Mouse (Mus musculus) splenic B cell, adult 2 months (primary cell): Measurements from ENCODE around the gene Arl8b.
"Not testable (repeated sequence)": the region's sequence is repeated elsewhere in the genome, so short reads cannot be mapped to it uniquely, and the experiment has no call there.

Experiments
- DNase-seq: peaks from one replicate; pipeline ENCODE4 v3.0.0-alpha.2; 2011; ENCODE audit warnings: low read depth, low spot score
- H3K27me3 ChIP-seq: 2 replicates; pipeline ENCODE4 v1.6.1; 2012; ENCODE audit warnings: mild to moderate bottlenecking, low read length, moderate library complexity, mixed read lengths; ENCODE audit not compliant: control insufficient read depth, poor library complexity, insufficient read depth, severe bottlenecking
- H3K36me3 ChIP-seq: 2 replicates; pipeline ENCODE4 v1.6.1; 2012; ENCODE audit warnings: mild to moderate bottlenecking, low read length, moderate library complexity, mixed read lengths; ENCODE audit not compliant: control insufficient read depth, poor library complexity, insufficient read depth, severe bottlenecking

Gene Arl8b

GRCm38 (mm10) chr6:108835765-108836691, 53.1 kb downstream of the Arl8b start:
- peaks cover 8% of the 10 kb centered on the region for H3K36me3 ChIP-seq
- no peaks in the 10 kb centered on the region for H3K27me3 ChIP-seq
- peak; percentile 63 for DNase-seq

DNA sequence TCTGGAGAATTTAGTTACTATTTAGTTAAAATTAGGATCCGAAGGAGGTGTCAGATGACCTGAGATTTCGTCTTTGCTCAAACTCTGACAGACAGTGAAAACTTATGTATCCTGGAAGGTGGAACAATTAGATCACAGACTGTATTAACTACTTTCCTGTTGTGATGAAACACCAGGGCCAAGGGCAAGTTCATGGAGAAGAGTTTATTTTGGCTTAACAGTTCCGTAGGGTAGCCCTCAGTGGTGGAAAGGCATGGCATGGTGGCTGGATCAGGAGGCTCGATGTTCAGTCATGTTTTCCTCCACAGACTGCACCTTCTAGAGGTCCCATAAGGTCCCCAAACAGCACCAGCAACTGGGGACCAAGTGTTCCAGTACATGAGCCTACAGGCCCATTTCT, 54.2 kb downstream of the Arl8b start:
- no peak for DNase-seq
- H3K27me3 ChIP-seq, result no peaks in the 10 kb centered on the region
- H3K36me3 ChIP-seq, result peaks cover 8% of the 10 kb centered on the region

DNA sequence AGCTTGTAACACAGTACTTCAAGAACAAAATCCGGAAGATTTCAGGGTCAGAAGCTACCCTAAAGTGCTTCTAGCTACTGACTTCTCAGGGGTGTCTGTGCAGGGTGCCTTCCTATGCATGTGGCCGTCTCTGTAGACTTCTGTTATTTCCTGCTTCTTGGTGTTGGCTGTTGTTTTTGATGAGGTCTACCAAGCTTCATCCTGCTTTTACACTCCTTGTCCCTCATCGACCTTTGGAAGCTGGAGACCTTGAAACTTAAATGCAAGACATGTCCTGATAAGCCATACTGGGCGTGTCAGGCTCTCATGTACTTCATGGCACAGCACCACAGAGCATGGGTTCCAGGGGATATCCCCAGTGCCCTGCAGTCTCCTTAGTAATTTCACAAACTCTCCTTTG, 55.1 kb downstream of the Arl8b start:
- Histone ChIP-seq H3K36me3 (peaks cover 8% of the 10 kb centered on the region), H3K27me3 (no peaks in the 10 kb centered on the region)
- DNase-seq, result no peak

GRCm38 (mm10) chr6:108839432-108839831, 56.5 kb downstream of the Arl8b start:
- H3K36me3 ChIP-seq, result peaks cover 8% of the 10 kb centered on the region
- H3K27me3 ChIP-seq, result no peaks in the 10 kb centered on the region
- DNase-seq, result no peak

DNA sequence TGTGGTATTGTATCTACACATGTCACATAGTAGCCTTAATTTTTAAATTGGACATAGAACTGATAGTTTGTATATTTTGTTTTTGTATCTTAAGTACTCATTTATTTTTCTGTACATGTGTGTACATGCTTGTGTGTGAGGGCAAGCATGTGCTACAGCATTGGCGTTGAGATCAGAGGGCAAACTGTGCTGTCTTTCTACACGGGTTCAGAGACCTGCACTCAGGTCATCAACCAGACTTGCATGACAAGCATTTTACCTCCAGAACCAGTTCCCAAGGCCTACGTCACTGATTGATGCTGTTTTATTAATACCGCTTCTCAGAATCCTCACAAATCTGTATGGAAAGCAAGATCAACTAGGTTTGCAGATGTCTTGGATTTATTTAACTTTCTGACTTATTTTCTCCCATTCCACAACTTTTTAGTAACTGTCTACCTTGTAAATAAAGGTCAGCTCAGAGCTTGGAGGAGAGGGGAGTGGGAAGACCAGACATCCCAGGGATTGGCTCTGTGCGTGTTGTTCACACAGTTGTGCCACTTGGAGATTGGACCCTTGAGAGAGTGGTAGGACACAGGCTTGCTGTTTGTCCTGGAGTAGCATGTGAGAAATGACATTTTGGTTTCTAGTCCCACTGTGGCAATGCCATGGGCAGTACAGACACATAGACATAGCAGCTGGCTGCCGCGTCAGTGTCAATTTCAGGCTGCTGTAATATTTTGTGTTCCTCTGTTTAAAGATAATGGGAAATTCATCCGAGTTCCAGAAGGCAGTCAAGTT, 58.2 kb downstream of the Arl8b start:
- no peaks in the 10 kb centered on the region for H3K27me3 ChIP-seq
- DNase-seq, result no peak

DNA sequence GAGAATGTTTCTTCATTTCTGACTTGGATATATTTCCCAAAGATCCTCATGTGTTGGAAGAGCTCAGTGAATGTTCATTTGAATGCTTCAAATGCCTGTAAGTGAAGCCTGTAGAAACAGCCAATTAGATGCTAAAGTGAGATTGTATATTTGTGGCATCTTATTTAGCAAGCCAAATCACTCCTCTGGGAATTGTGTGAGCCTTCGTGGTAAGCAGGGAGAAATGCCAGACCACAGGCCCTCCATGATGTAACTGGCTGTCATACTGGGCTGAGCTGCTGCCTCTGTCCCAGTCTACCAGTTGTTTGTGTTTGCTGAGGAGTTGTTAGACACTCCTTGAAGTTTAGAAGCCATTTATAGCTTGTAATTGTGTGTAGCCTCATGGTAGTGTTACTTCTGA, 60.8 kb downstream of the Arl8b start:
- Histone ChIP-seq H3K36me3 (peaks cover 5% of the 10 kb centered on the region), H3K27me3 (no peaks in the 10 kb centered on the region)
- DNase-seq, result no peak

More for the DNA sequence above, 58.2 kb downstream of the Arl8b start:
- H3K36me3 ChIP-seq, result peaks cover 8% of the 10 kb centered on the region

GRCm38 (mm10) chr6:108844093-108844492, 61.2 kb downstream of the Arl8b start:
- DNase-seq, result no peak
- Histone ChIP-seq H3K36me3 (peaks cover 5% of the 10 kb centered on the region), H3K27me3 (no peaks in the 10 kb centered on the region)

DNA sequence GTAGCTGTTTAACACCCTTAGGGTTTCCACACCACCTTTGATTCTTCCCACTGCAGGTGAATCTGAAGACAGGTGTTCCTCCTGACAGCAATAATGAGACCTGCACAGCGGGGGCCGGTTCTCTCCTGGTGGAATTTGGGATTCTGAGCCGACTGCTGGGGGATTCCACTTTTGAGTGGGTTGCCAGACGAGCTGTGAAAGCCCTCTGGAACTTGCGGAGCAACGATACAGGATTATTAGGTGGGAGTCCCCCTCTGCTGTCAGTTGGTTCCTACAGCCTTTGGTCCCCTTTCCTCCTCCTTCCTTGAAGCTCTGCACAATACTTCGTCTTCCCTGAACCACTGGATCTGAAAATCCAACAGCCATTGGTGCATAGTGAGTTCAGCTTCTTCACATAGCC, 61.9 kb downstream of the Arl8b start:
- DNase-seq, result no peak
- no peaks in the 10 kb centered on the region for H3K27me3 ChIP-seq

GRCm38 (mm10) chr6:108852088-108852670, 69.3 kb downstream of the Arl8b start:
- DNase-seq, result no peak
- no peaks in the 10 kb centered on the region for H3K27me3 ChIP-seq
- peaks cover 28% of the 10 kb centered on the region for H3K36me3 ChIP-seq

More for the DNA sequence above, 61.9 kb downstream of the Arl8b start:
- peaks cover 2% of the 10 kb centered on the region for H3K36me3 ChIP-seq

DNA sequence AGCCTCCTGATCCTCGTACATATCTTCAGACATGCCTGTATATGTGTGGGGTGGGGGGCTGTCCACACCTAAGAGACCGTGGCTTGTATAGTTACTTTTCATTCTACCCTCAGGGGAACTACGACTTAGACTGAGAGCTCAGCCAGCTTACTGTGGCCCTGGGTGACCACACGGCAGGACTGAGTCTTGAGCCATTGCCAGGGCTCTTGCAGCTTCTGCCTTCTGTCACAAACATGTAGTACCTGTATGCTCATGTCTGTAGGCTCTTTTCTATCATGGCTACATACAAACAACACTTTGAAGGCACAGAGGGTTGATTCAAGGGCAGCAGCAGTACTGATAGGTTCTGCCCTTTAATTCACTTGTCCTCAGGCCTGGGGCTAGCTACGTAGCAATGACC, 70.1 kb downstream of the Arl8b start:
- Histone ChIP-seq H3K27me3 (no peaks in the 10 kb centered on the region), H3K36me3 (peaks cover 25% of the 10 kb centered on the region)
- no peak for DNase-seq

- no peaks in the 10 kb centered on the region for H3K27me3 ChIP-seq
- peaks cover 8% of the 10 kb centered on the region for H3K36me3 ChIP-seq
- no peak for DNase-seq
Observed at GRCm38 (mm10) chr6:108858583-108858982, 75.7 kb downstream of the Arl8b start.

DNA sequence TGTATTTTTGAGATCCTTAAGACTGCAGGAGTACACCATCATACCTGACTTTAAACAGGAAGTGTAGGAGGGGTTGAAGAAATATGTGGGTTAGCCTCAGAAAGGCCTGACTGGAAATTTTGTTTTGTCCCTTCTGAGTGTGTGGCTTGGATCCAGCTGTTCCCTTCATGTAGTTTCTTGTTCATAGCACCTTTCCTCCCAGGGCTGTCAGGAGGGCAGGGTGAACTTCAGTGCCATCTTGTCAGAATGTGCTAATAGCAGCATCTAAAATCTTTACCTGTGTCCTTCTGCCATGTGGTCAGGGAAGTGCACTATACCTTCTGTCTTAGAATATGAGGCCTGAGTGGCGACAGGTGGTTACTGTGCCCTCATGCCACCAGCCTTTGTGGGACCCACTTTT, 78.3 kb downstream of the Arl8b start:
- Histone ChIP-seq H3K36me3 (peaks cover 3% of the 10 kb centered on the region; the same call in 1 of the 2 replicates), H3K27me3 (no peaks in the 10 kb centered on the region)
- DNase-seq, result no peak

DNA sequence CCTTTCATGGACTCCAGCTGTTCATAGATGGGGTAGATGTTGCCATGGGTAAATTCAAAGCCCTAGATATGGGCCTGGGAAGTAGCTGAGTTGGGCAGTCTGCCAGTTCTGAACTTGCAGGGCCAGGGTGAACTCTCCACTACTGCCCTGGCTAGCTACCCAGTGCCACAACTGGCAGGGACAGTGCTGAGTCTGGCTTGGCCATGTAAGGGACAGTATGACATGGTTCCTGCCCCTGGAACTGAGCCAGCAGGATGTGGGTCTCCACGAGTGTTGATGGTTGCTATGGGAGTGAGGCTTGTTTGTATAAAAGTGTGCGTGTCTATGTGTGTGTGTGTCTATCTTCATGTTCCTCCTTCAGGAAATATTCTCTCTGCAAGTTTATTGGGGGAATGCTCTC, 79.6 kb downstream of the Arl8b start:
- Histone ChIP-seq H3K27me3 (no peaks in the 10 kb centered on the region), H3K36me3 (peaks cover 3% of the 10 kb centered on the region; the same call in 1 of the 2 replicates)
- DNase-seq, result no peak

DNA sequence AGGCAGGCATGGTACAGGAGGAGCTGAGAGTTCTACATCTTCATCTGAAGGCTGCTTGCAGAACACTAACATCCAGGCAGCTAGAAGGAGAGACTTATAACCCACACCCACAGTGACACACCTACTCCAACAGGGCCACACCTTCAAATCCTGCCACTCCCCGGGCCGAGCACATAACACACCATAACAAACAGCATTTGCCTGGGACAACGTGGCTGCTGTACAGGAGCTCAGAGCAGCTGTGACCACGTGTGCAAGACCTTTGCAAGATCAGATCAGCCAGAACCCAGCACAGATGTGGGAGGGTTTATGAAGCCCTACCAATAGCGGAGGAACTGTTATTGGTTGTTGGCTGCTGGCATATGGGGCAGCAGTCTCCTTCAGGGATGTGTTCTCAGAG, 83.4 kb downstream of the Arl8b start:
- Histone ChIP-seq H3K36me3 (no peaks in the 10 kb centered on the region), H3K27me3 (no peaks in the 10 kb centered on the region)
- no peak for DNase-seq

GRCm38 (mm10) chr6:108869031-108869430, 86.1 kb downstream of the Arl8b start:
- not testable (repeated sequence) for DNase-seq, H3K36me3 ChIP-seq

More at GRCm38 (mm10) chr6:108869031-108869430, 86.1 kb downstream of the Arl8b start:
- not testable (repeated sequence) for H3K27me3 ChIP-seq
